Mouse (Mus musculus): ENCODE measurements around the gene Sbsn.
A peak's percentile ranks its signal among the peaks of the same experiment; 100 is the strongest.

DNA sequence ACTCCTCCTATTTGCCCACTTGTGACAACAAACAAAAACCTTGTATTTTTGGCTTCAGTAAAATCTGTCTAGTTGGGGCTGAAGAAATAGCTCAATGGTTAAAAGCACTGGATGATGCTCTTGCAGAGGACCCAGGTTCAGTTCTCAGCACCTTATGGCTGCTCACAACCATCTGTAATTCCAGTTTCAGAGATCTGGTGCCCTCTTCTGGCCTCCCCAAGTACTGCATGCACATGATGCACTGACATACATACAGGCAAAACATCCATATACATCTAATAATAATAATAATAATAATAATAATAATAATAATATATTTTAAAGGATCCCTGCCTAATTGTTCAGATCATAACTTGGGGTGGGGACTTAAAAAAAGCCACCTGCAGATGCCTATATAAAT is 49.4 kb downstream of the Sbsn start:
- TF ChIP-seq CTCF (IDR thresholded peaks at IDR 0.05; ENCODE audit: low read depth) (peak; percentile 53), EP300 (IDR thresholded peaks at IDR 0.05; ENCODE audit: low read depth) (no peak)

Measured in liver, postnatal 0 days (tissue).